Mouse (Mus musculus): ENCODE data around the gene Cd200r2. TPM values are rescaled to one million over a fixed set of nuclear protein-coding genes. Genes with fewer than 3 reads are reported as not detected.
"Not testable (repeated sequence)": the region's sequence is repeated elsewhere in the genome, so short reads cannot be mapped to it uniquely, and the experiment has no call there.

Cd200r2 gene
- total RNA-seq (2021), result not detected
- long read RNA-seq, experiment 1, result 0 reads
- long read RNA-seq, experiment 2, result 0 reads

GRCm38 (mm10) chr16:44866797-44867196 lies at the start of gene Cd200r2:
Cd200r2 (plus strand) TSS chr16:44867097.
- no peak for DNase-seq

GRCm38 (mm10) chr16:44818010-44818409 lies 48.9 kb upstream of the Cd200r2 start:
- no peak for DNase-seq

GRCm38 (mm10) chr16:44820545-44820944 lies 46.4 kb upstream of the Cd200r2 start:
- DNase-seq, result no peak

GRCm38 (mm10) chr16:44832286-44832685 lies 34.6 kb upstream of the Cd200r2 start:
- no peak for DNase-seq

GRCm38 (mm10) chr16:44833189-44833588 lies 33.7 kb upstream of the Cd200r2 start:
- DNase-seq, result not testable (repeated sequence)

- no peak for DNase-seq
These were observed 8.3 kb downstream of the Cd200r2 start for GRCm38 (mm10) chr16:44875178-44875577.

- no peak for DNase-seq
These were observed 9.7 kb downstream of the Cd200r2 start for GRCm38 (mm10) chr16:44876625-44877024.

- DNase-seq, result no peak
These were observed 10.7 kb downstream of the Cd200r2 start for GRCm38 (mm10) chr16:44877595-44877994.

- no peak for DNase-seq
These were observed 23.9 kb downstream of the Cd200r2 start for GRCm38 (mm10) chr16:44890814-44891213.

GRCm38 (mm10) chr16:44932016-44932415 lies 65.1 kb downstream of the Cd200r2 start:
- no peak for DNase-seq

- DNase-seq, result no peak
These were observed 76.6 kb downstream of the Cd200r2 start, which contains the start of gene Cd200r3 for GRCm38 (mm10) chr16:44943468-44943867. Cd200r3 (plus strand) TSS chr16:44943678.

GRCm38 (mm10) chr16:44951360-44952114 lies 84.6 kb downstream of the Cd200r2 start:
- no peak for DNase-seq

GRCm38 (mm10) chr16:44962296-44962695 lies 95.4 kb downstream of the Cd200r2 start:
- DNase-seq, result no peak

GRCm38 (mm10) chr16:44962777-44963176 lies 95.9 kb downstream of the Cd200r2 start:
- DNase-seq, result peak; percentile 31 to 62

GRCm38 (mm10) chr16:44964526-44965374 lies 97.9 kb downstream of the Cd200r2 start:
- no peak for DNase-seq

GRCm38 (mm10) chr16:44965428-44965827 lies 98.5 kb downstream of the Cd200r2 start:
- peak in 1 of 2 experiments; percentile 29 for DNase-seq

Other genes with a start within 250 kb of the Cd200r2 start
- gene Nepro, start 142.8 kb upstream of the Cd200r2 start, total RNA-seq (2021), result 1 to 10 TPM; 3.6 to 4.5 TPM
- 10 to 100 TPM in 1 of 2 experiments, 1 to 10 TPM in 1; 9.1 to 11.1 TPM for gene Gtpbp8, start 120.7 kb upstream of the Cd200r2 start, total RNA-seq (2021)
- gene Cd200r1, start 101.4 kb upstream of the Cd200r2 start, total RNA-seq (2021), result under 1 TPM; 0.21 to 0.40 TPM
- not detected for gene Cd200r4, start 55.4 kb upstream of the Cd200r2 start, total RNA-seq (2021)
- gene Cd200r3, start 76.6 kb downstream of the Cd200r2 start, total RNA-seq (2021), result not detected
- gene Ccdc80, start 226.3 kb downstream of the Cd200r2 start, total RNA-seq (2021), result 10 to 100 TPM; 48.8 to 52.1 TPM

All from heart, adult 18-20 months (tissue).